Mouse (Mus musculus) heart, postnatal 14 days (tissue): Measurements from ENCODE around the gene Cobl. TPM values are rescaled to one million over a fixed set of nuclear protein-coding genes. Genes with fewer than 3 reads are reported as not detected.

Experiments
- DNase-seq, 2 experiments: peaks; one replicate each; pipeline ENCODE4 v3.0.0; 2021 to 2022
- intact Hi-C: fragments of 180-260 bp; cut with DNase I; formaldehyde crosslinking; loops from one replicate; pipeline ENCODE4 v1.15.1; 2025
- long read RNA-seq, 2 experiments: library from polyadenylated mRNA; stranded (forward); transcript quantifications; one replicate each; pipeline ENCODE4 v2.0.0; 2021
- total RNA-seq, 2 experiments: library from RNA; stranded (reverse); gene quantifications; 2 replicates each; pipeline ENCODE4 v1.2.3; 2021

Cobl gene
- 10 to 100 TPM; 20.0 to 20.5 TPM for total RNA-seq
- long read RNA-seq, experiment 1, partial matches to known transcripts: 1 of 30 reads
- long read RNA-seq, experiment 1, other reads (novel, unspliced or antisense): 29 of 30 reads
- long read RNA-seq, experiment 2, full-length matches to known transcripts: 1 of 24 reads
- long read RNA-seq, experiment 2, partial matches to known transcripts: 0 of 24 reads
- long read RNA-seq, experiment 2, other reads (novel, unspliced or antisense): 23 of 24 reads

GRCm38 (mm10) chr11:12464181-12465162, at the start of gene Cobl:
Cobl (minus strand) TSS chr11:12464960.
- DNase-seq: peak; percentile 26
- intact Hi-C loops: no loop called here

GRCm38 (mm10) chr11:12513796-12514195, 49.0 kb upstream of the Cobl start:
- intact Hi-C loops: no loop called here
- no peak for DNase-seq

GRCm38 (mm10) chr11:12506371-12506890, 41.7 kb upstream of the Cobl start:
- DNase-seq: no peak

GRCm38 (mm10) chr11:12503756-12504155, 39.0 kb upstream of the Cobl start:
- intact Hi-C loops: no loop called here
- DNase-seq: no peak

More at GRCm38 (mm10) chr11:12506371-12506890, 41.7 kb upstream of the Cobl start:
- intact Hi-C loops: no loop called here

GRCm38 (mm10) chr11:12501721-12502120, 37.0 kb upstream of the Cobl start:
- intact Hi-C loops: no loop called here
- no peak for DNase-seq

- intact Hi-C loops: no loop called here
- no peak for DNase-seq
These were observed 29.0 kb upstream of the Cobl start for GRCm38 (mm10) chr11:12493791-12494190.

- intact Hi-C loops: no loop called here
These were observed 15.2 kb upstream of the Cobl start for GRCm38 (mm10) chr11:12479856-12480403.

GRCm38 (mm10) chr11:12474299-12474935, 9.7 kb upstream of the Cobl start:
- intact Hi-C loops: no loop called here
- DNase-seq: no peak

More at GRCm38 (mm10) chr11:12479856-12480403, 15.2 kb upstream of the Cobl start:
- DNase-seq: no peak

GRCm38 (mm10) chr11:12473625-12474298, 9.0 kb upstream of the Cobl start:
- no peak for DNase-seq
- intact Hi-C loops: no loop called here

- DNase-seq: no peak
- intact Hi-C loops: no loop called here
These were observed 4.9 kb upstream of the Cobl start for GRCm38 (mm10) chr11:12469638-12470037.

GRCm38 (mm10) chr11:12468661-12469060, 3.9 kb upstream of the Cobl start:
- intact Hi-C loops: no loop called here
- no peak for DNase-seq

GRCm38 (mm10) chr11:12467836-12468235, 3.1 kb upstream of the Cobl start:
- intact Hi-C loops: no loop called here
- DNase-seq: no peak

- intact Hi-C loops: no loop called here
- DNase-seq: no peak
These were observed 2.5 kb upstream of the Cobl start for GRCm38 (mm10) chr11:12467217-12467616.

- DNase-seq: no peak
- intact Hi-C loops: no loop called here
These were observed 1.8 kb upstream of the Cobl start for GRCm38 (mm10) chr11:12466606-12467005.

- intact Hi-C loops: no loop called here
- no peak for DNase-seq
These were observed 469 bp upstream of the Cobl start for GRCm38 (mm10) chr11:12465229-12465628.

- intact Hi-C loops: no loop called here
- DNase-seq: no peak
These were observed 1.1 kb downstream of the Cobl start for GRCm38 (mm10) chr11:12463615-12464170.

- no peak for DNase-seq
- intact Hi-C loops: no loop called here
These were observed 4.8 kb downstream of the Cobl start for GRCm38 (mm10) chr11:12459781-12460581.

GRCm38 (mm10) chr11:12458814-12459213, 5.9 kb downstream of the Cobl start:
- DNase-seq: no peak
- intact Hi-C loops: no loop called here

GRCm38 (mm10) chr11:12458392-12458791, 6.4 kb downstream of the Cobl start:
- peak; percentile 4 to 12 for DNase-seq
- intact Hi-C loops: no loop called here
